Mouse (Mus musculus) stomach, postnatal 0 days (tissue): ENCODE results near the gene Pkm. TPM values are rescaled to one million over a fixed set of nuclear protein-coding genes. Genes with fewer than 3 reads are reported as not detected.
A peak's percentile ranks its signal among the peaks of the same experiment; 100 is the strongest.

Source experiments
- ATAC-seq: fragments of 200-750 bp; cut with Nextera tagmentation; 2 replicates; pipeline ENCODE4 v1.8.0; 2017; ENCODE audit not compliant: low FRiP score, low TSS enrichment
- DNase-seq: peaks from one replicate; pipeline ENCODE4 v3.0.0-alpha.2; 2016; ENCODE audit warnings: low spot score
- H3K27ac ChIP-seq: fragments of 300-500 bp; sonication (generic); replicated peaks from 2 replicates; pipeline ENCODE4 v1.5.1; 2014; ENCODE audit warnings: mild to moderate bottlenecking, control low read depth
- H3K27me3 ChIP-seq: fragments of 300-500 bp; sonication (generic); 2 replicates; pipeline ENCODE4 v1.6.1; 2014; ENCODE audit warnings: low read length; ENCODE audit not compliant: control insufficient read depth, insufficient read depth
- H3K36me3 ChIP-seq: fragments of 300-500 bp; sonication (generic); 2 replicates; pipeline ENCODE4 v1.6.1; 2014; ENCODE audit warnings: low read length, mixed read lengths; ENCODE audit not compliant: control insufficient read depth, insufficient read depth
- H3K4me1 ChIP-seq: fragments of 300-500 bp; sonication (generic); replicated peaks from 2 replicates; pipeline ENCODE4 v1.6.1; 2014; ENCODE audit warnings: antibody characterized with exemption; ENCODE audit not compliant: control insufficient read depth, insufficient read depth
- H3K4me2 ChIP-seq: fragments of 300-500 bp; sonication (generic); replicated peaks from 2 replicates; pipeline ENCODE4 v1.6.1; 2014; ENCODE audit warnings: low read depth, mild to moderate bottlenecking, control low read depth, moderate library complexity
- H3K4me3 ChIP-seq: fragments of 300-500 bp; sonication (generic); 2 replicates; pipeline ENCODE4 v1.5.1; 2014; ENCODE audit warnings: low read depth, low read length, control low read depth
- H3K9ac ChIP-seq: fragments of 300-500 bp; sonication (generic); 2 replicates; pipeline ENCODE4 v1.6.1; 2014; ENCODE audit warnings: mild to moderate bottlenecking, low read length, control low read depth, mixed read lengths
- H3K9me3 ChIP-seq: fragments of 300-500 bp; sonication (generic); 2 replicates; pipeline ENCODE4 v1.6.1; 2016; ENCODE audit warnings: low read length; ENCODE audit not compliant: control insufficient read depth
- CTCF ChIP-seq: IDR thresholded peaks from 2 replicates; pipeline ENCODE4 v1.5.1; 2016; ENCODE audit warnings: antibody characterized with exemption, low read depth, mild to moderate bottlenecking, moderate library complexity
- EP300 ChIP-seq: optimal IDR thresholded peaks from 2 replicates; pipeline ENCODE3; 2016; ENCODE audit warnings: antibody characterized with exemption
- WGBS: fragments of 180-500 bp; shearing (Covaris S2); extraction: QIAGEN DNeasy Blood & Tissue Kit; methylation state at CpG from one replicate; pipeline ENCODE4 v1.1.7; 2014; 5-methylcytosine and 5-hydroxymethylcytosine counted together
- polyA plus RNA-seq: library from polyadenylated mRNA; unstranded; fragments of >200 nt; fragmentation: Nextera tagmentation; extraction: Ambion mirVana; gene quantifications from 2 replicates; pipeline ENCODE4 v1.2.1, GENCODE M21; 2015

The Pkm gene
- polyA plus RNA-seq, 1 experiment from 2014 or later = 500 TPM

DNA sequence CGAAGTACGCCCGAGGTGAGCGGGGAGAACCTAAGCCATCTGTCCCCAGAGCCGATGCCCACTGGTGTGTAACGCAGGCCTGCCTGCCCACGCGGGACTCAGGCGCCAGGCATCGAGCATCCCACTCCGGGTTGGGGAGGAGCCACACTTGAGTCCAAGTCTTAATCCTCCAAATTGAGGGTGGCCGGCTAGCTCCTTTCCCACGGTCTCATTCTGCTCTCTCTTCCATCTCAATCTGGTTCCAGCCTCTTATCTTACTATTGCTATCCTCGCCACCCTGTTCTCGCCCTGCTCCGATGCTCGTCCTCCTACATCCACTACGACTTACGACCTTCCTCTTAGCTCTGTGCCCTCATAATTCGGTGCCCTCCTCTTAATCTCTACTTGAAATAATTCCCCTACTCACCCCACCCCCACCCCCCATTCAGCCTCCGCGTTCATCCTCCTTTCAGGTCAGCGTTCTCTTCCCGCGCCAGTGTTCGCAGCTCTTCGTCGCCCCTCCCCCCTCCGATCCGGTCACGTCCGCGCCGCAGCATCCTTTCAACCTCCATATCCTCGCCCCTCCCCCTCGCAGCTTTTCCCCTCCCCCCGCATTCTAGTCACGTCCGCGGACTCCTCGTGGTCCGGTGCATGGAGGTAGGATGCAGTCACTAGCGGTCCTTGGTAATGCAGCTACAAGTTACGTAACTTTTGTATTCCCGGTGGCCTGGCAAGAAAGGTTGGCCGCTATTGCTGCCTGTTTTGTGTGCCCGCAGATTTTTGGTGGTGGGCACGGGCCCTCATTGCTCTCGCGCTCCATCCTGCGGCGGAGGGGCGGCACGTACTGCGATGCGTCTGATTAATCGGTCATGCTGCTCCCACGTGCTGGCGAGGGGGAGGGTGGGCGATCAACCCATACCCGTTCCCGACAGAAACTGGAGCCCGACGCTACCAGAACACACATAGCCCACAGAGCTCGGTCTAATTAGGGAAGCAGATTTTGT, 758 bp downstream of the Pkm start:
- no peaks in the 10 kb centered on the region for H3K27me3 ChIP-seq
- no peaks in the 10 kb centered on the region for H3K36me3 ChIP-seq
- peaks cover 18% of the 10 kb centered on the region for H3K4me1 ChIP-seq
- H3K4me3 ChIP-seq = peak overlapping the region; percentile 69
- under 1% methylated on average over 65 of the region's 65 CpGs for WGBS
- H3K27ac ChIP-seq = peak overlapping the region; percentile 94
- ATAC-seq = no peak; the same call in 1 of the 2 replicates
- H3K9ac ChIP-seq = peak overlapping the region; percentile 71
- no peaks in the 10 kb centered on the region for H3K9me3 ChIP-seq
- peak; percentile 64 for TF ChIP-seq CTCF
- no peak for TF ChIP-seq EP300
- DNase-seq = peak; percentile 79
- peak overlapping the region; percentile 70 for H3K4me2 ChIP-seq

DNA sequence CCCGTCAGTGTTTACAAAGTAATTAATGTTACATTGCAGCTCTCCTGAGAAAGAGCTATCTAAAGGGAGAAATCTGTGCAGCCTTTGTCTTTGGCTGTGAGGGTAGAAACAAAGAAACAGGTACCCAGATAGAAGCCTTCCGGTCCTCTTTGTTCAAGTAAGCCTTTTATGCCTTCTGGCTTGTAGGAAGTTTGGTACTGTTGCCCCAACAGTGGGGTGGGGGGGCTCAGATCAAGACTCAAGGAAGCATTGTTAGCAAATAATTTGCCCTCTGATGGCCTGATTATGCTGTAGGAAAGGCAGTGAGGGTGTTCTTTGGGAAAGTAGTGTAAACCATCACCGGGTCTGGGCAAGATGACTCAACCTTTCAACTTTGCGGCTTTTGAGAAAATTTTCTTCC, 2.0 kb downstream of the Pkm start:
- H3K9ac ChIP-seq = peak overlapping the region; percentile 31; the same call in 1 of the 2 replicates
- no peak for ATAC-seq
- peaks cover 18% of the 10 kb centered on the region for H3K4me1 ChIP-seq
- no peaks in the 10 kb centered on the region for H3K27me3 ChIP-seq
- H3K36me3 ChIP-seq = no peaks in the 10 kb centered on the region
- peak overlapping the region; percentile 70 for H3K4me2 ChIP-seq
- H3K4me3 ChIP-seq = peak overlapping the region; percentile 69
- WGBS = 14% methylated on average over 4 of the region's 4 CpGs
- TF ChIP-seq EP300 = no peak
- no peak for TF ChIP-seq CTCF
- DNase-seq = no peak
- H3K9me3 ChIP-seq = no peaks in the 10 kb centered on the region
- peak overlapping the region; percentile 49; the same call in 1 of the 2 replicates for H3K27ac ChIP-seq

DNA sequence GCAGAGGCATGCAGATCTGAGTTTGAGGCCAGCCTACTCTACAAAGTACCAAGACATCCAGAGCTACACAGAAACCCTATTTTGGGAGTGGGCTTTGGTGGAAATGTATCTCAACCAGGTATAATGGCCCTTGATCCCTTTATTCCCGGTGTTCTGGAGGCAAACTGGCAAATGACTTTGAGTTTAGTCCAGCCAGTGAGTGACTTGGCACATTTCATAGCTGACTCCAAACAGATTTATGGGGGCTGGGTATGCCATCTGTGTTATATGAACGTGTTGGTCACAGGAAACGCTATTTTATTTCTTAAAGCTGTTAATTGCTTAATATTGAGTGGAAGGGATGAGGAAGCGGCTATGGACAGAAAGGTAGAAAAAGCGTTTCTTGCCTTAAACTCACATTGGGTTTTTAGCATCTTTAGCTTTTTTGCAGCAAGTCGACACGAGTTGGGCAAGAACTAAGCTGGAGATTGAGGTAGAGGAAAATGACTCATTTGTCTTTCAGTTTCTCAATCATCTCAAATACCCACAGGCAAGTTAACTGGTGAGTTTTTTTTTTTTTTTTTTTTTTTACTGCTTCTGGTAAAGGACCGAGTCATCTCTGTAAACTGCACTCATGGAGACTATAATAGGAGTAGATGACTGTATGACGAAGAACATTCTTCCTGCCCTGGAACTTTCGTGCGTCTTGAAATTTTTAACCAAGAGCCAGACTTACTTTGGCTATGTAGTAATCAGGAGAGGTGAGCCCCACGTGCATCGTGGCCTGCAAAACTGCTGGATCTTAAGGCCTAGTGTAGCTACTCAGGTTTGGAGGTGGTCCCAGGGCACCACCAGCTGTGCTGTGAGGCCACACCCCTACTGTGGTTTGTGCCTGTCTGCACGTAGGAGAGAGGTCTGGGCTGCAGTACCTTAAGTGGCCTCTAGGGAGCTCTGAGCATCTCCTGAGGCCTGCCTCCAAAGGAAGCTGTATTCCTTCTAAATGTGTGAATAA, 3.2 kb downstream of the Pkm start:
- peak overlapping the region; percentile 81 for H3K27ac ChIP-seq
- no peak overlapping the region for H3K4me3 ChIP-seq
- TF ChIP-seq CTCF (peak; percentile 89), EP300 (no peak)
- H3K36me3 ChIP-seq = no peaks in the 10 kb centered on the region
- H3K9me3 ChIP-seq = no peaks in the 10 kb centered on the region
- peaks cover 18% of the 10 kb centered on the region for H3K4me1 ChIP-seq
- DNase-seq = peak; percentile 88
- 24% methylated on average over 14 of the region's 14 CpGs for WGBS
- H3K27me3 ChIP-seq = no peaks in the 10 kb centered on the region
- peak overlapping the region; percentile 70 for H3K4me2 ChIP-seq
- no peak overlapping the region for H3K9ac ChIP-seq
- peak; percentile 16; the same call in 1 of the 2 replicates for ATAC-seq

DNA sequence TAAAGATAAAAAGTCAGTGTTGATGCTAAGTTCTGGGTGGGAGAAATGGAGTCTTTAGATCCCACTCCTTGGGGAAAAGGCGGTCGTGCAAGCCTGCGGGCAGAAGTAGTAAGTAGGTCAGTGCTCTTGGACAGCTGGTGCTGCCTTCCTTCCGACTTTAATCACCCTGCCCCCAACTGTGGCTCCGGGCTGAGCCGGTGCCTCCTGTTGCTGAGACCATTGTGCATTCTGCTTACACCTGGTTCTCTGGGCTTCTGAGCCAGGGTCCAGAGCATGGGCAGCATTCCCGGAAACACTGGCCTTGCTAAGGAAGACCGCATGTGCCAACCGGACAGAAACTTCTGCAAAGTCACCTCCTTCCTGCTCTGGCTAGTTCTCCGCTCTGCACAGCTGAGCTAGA, 4.3 kb downstream of the Pkm start:
- H3K4me1 ChIP-seq = peaks cover 18% of the 10 kb centered on the region

DNA sequence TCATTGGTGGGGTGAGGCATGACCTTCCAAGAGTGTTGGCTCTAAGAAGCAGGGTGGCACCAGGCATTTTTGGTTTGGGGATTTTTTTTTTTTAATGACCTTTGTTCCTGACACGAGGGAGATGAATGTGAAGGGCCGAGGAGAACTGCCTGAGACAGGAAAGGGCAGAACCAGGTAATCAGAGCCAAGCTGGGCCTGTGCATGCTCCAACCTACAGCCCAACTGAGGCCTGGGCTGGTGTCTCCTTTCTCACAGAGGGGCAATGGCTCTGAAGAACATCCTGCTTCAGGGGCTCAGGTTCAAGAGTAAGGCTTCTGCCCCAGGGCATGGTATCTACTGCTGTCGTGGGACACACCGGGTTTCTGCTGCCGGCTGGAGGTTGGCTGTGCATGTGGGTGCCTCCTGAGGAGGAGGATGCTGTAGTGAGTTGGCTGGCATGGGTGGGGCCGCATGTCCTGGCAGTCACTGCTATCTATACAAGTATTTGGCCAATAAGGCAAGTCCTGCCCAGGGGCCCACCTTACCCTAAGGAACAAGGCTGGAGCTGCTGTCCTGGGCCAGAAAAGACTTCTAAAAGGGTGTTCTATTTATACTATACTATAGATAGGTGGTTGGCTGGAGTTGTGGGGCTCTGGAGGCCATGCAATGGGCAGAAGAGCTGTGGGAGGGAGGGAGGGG, 5.3 kb downstream of the Pkm start:
- Histone ChIP-seq H3K9ac (peak overlapping the region; percentile 18; the same call in 1 of the 2 replicates), H3K4me2 (no peak overlapping the region)

More for the DNA sequence above, 4.3 kb downstream of the Pkm start:
- TF ChIP-seq CTCF (no peak), EP300 (no peak)
- Histone ChIP-seq H3K4me3 (no peak overlapping the region), H3K9me3 (no peaks in the 10 kb centered on the region), H3K27me3 (no peaks in the 10 kb centered on the region), H3K36me3 (no peaks in the 10 kb centered on the region), H3K4me2 (no peak overlapping the region), H3K9ac (0 out of 2 replicates have a peak overlapping the region, but pooled peaks have one; percentile 2), H3K27ac (no peak overlapping the region)
- WGBS = 55% methylated on average over 10 of the region's 10 CpGs
- ATAC-seq (no peak), DNase-seq (no peak)

More for the DNA sequence above, 5.3 kb downstream of the Pkm start:
- WGBS = 43% methylated on average over 6 of the region's 6 CpGs
- H3K27ac ChIP-seq = no peak overlapping the region
- H3K36me3 ChIP-seq = 0 out of 2 replicates have a peak, but pooled peaks cover 1% of the 10 kb centered on the region
- no peaks in the 10 kb centered on the region for H3K27me3 ChIP-seq
- H3K4me3 ChIP-seq = no peak overlapping the region
- TF ChIP-seq CTCF = no peak
- peaks cover 18% of the 10 kb centered on the region for H3K4me1 ChIP-seq
- no peak for ATAC-seq
- H3K9me3 ChIP-seq = no peaks in the 10 kb centered on the region
- no peak for DNase-seq
